ENCODE assay signal across 7 mouse cellular contexts in the genomic region with DNA sequence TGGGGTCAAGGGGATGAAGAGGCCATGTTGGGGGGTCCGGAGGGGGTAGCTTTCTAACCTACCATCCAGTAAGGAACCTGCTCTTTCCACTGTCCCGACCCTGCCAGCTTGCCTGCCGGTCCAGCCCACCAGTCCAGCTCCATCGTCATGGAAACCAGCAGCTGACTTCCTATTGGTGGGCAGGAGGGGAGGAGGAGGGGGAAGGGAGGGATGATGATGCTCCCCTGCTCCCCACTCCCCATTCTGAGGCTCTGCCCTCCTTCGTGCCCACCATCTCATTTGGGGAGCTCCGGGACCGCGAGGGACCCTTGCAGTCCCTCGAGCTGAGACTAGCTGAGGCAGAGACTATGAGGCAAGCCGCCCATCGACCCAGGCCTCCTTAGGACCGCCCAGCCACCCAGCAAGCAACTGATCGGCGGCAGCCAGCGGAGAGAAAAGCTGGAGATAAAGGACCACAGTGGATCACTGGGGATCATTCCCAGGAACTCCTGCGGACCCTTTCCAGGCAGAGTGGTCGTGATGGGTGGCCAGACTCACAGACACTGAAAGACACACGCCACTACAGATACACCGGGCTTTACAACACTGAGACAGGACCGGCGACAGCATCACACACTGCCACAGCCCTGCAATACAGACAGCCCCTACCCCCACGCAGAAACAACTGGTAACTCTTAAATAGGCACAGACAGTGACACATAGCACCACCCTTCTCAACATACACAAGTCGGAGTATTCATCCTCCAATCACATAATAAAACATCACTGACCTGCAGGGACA. TPM values are rescaled to one million over a fixed set of nuclear protein-coding genes. Genes with fewer than 3 reads are reported as not detected.
DNase-seq lines count a peak whose midpoint lies in the region; ATAC-seq and TF ChIP-seq lines count a peak whose summit lies in the region.

A gene (plus strand): TSS at position 241 of the 781 bp plus-strand sequence.

- TF ChIP-seq POLR2A in cortical plate, adult 2 months (IDR thresholded peaks at IDR 0.05; ENCODE audit: extremely low read depth, insufficient read depth, low read length): peak; percentile 95

- peak; percentile 74 for ATAC-seq in hindbrain, embryonic 13.5 days (ENCODE audit: low FRiP score)
- 0 out of 2 replicates have a peak, but pooled peaks have one; percentile 8 for ATAC-seq in liver, embryonic 12.5 days

- 5% methylated on average over 23 of the region's 23 CpGs for WGBS in hindbrain, embryonic 13.5 days
- WGBS in liver, embryonic 12.5 days (ENCODE audit: insufficient replicate concordance): 8% methylated on average over 23 of the region's 23 CpGs

- no peaks in the 10 kb centered on the region for H3K36me3 ChIP-seq in hindbrain, embryonic 13.5 days
- peaks cover 25% of the 10 kb centered on the region for H3K36me3 ChIP-seq in liver, embryonic 12.5 days

- DNase-seq in brain, embryonic 18.5 days (ENCODE audit: low read depth, low spot score): peak; percentile 82
- DNase-seq in retina, postnatal 1 day: peak; percentile 76
- no peak for DNase-seq in c-Kit-positive CD71-positive TER-119-positive erythroid progenitor cells, embryonic 14.5 days (ENCODE audit: low spot score)
- DNase-seq in lung, adult 18-20 months: no peak

- peak within 1 kb of the TSS; percentile 90 for H3K9ac ChIP-seq in hindbrain, embryonic 13.5 days
- H3K9ac ChIP-seq in liver, embryonic 12.5 days: no peak within 1 kb of the TSS

- peak within 1 kb of the TSS; percentile 72 for H3K27ac ChIP-seq in cortical plate, adult 2 months (ENCODE audit: insufficient read depth, low read length)
- H3K27ac ChIP-seq in hindbrain, embryonic 13.5 days: peak within 1 kb of the TSS; percentile 93
- H3K27ac ChIP-seq in liver, embryonic 12.5 days: peak within 1 kb of the TSS; percentile 64

- H3K9me3 ChIP-seq in hindbrain, embryonic 13.5 days: no peaks in the 10 kb centered on the region
- no peaks in the 10 kb centered on the region for H3K9me3 ChIP-seq in liver, embryonic 12.5 days (replicated peaks)

- peaks cover 2% of the 10 kb centered on the region; the same call in 1 of the 2 replicates for H3K4me1 ChIP-seq in cortical plate, adult 2 months (ENCODE audit: control insufficient read depth, insufficient read depth, low read length)
- H3K4me1 ChIP-seq in hindbrain, embryonic 13.5 days (replicated peaks): peaks cover 59% of the 10 kb centered on the region
- peaks cover 67% of the 10 kb centered on the region for H3K4me1 ChIP-seq in liver, embryonic 12.5 days

- peak within 1 kb of the TSS; percentile 95 for H3K4me2 ChIP-seq in hindbrain, embryonic 13.5 days
- H3K4me2 ChIP-seq in liver, embryonic 12.5 days: no peak within 1 kb of the TSS

- peak within 1 kb of the TSS; percentile 61 for H3K4me3 ChIP-seq in cortical plate, adult 2 months (ENCODE audit: insufficient read depth, low read length)
- H3K4me3 ChIP-seq in hindbrain, embryonic 13.5 days: peak within 1 kb of the TSS; percentile 72
- H3K4me3 ChIP-seq in liver, embryonic 12.5 days: peak within 1 kb of the TSS; percentile 7; the same call in 1 of the 2 replicates

- peaks cover 30% of the 10 kb centered on the region for H3K27me3 ChIP-seq in hindbrain, embryonic 13.5 days
- H3K27me3 ChIP-seq in liver, embryonic 12.5 days (replicated peaks): peaks cover 54% of the 10 kb centered on the region

- no peak for TF ChIP-seq CTCF in cortical plate, adult 2 months (IDR thresholded peaks at IDR 0.05; ENCODE audit: extremely low read depth, insufficient read depth, low read length)

RNA-seq across cellular contexts. Expression of the gene that starts here (rescaled TPM):
- polyA plus RNA-seq in cortical plate, adult 2 months (2012; rRNA removed): 269 and 297 TPM in 2 replicates
- 40.7 and 40.8 TPM in 2 replicates for polyA plus RNA-seq in hindbrain, embryonic 13.5 days (2015; fragmentation: Nextera tagmentation; extraction: Ambion mirVana)
- polyA plus RNA-seq in liver, embryonic 12.5 days (2016; fragmentation: Nextera tagmentation; extraction: Ambion mirVana): 5.9 and 6.2 TPM in 2 replicates

Comparison
In these comparisons a context has a peak if more than half of its experiments do, and no peak if none do; other contexts are left out.
1. DNase-seq: peak in brain, embryonic 18.5 days (single experiment) and retina, postnatal 1 day (single experiment); none in c-Kit-positive CD71-positive TER-119-positive erythroid progenitor cells, embryonic 14.5 days (single experiment) and lung, adult 18-20 months (0 of 2).
2. H3K4me3 ChIP-seq: peak in every context shown above with its lines; median percentile 72 in hindbrain, embryonic 13.5 days; 61 in cortical plate, adult 2 months; 7 in liver, embryonic 12.5 days.
3. Peak in every context shown above with its lines, with median percentiles within 50 percentile points of each other: H3K27ac ChIP-seq.